Mouse (Mus musculus) hindbrain, embryonic 13.5 days (tissue): ENCODE measurements around the gene Olfr883. TPM values are rescaled to one million over a fixed set of nuclear protein-coding genes. Genes with fewer than 3 reads are reported as not detected.

Experiments used
- ATAC-seq: fragments of 200-750 bp; cut with Nextera tagmentation; 2 replicates; pipeline ENCODE4 v1.8.0; 2017; ENCODE audit warnings: moderate TSS enrichment; ENCODE audit not compliant: low FRiP score
- H3K27ac ChIP-seq: fragments of 300-500 bp; sonication (generic); 2 replicates; pipeline ENCODE4 v1.5.1; 2015; ENCODE audit warnings: inconsistent platforms, mild to moderate bottlenecking, moderate library complexity
- H3K27me3 ChIP-seq: fragments of 300-500 bp; sonication (generic); 2 replicates; pipeline ENCODE4 v1.6.1; 2015; ENCODE audit warnings: mild to moderate bottlenecking, inconsistent platforms
- H3K36me3 ChIP-seq: fragments of 300-500 bp; sonication (generic); 2 replicates; pipeline ENCODE4 v1.6.1; 2015; ENCODE audit warnings: mild to moderate bottlenecking, inconsistent platforms
- H3K4me1 ChIP-seq: fragments of 300-500 bp; sonication (generic); replicated peaks from 2 replicates; pipeline ENCODE4 v1.6.1; 2015; ENCODE audit warnings: inconsistent platforms
- H3K4me2 ChIP-seq: fragments of 300-500 bp; sonication (generic); 2 replicates; pipeline ENCODE4 v1.6.1; 2015; ENCODE audit warnings: inconsistent platforms, mild to moderate bottlenecking, moderate library complexity
- H3K4me3 ChIP-seq: fragments of 300-500 bp; sonication (generic); 2 replicates; pipeline ENCODE4 v1.5.1; 2015; ENCODE audit warnings: mild to moderate bottlenecking, inconsistent platforms
- H3K9ac ChIP-seq: fragments of 300-500 bp; sonication (generic); 2 replicates; pipeline ENCODE4 v1.6.1; 2015; ENCODE audit warnings: mild to moderate bottlenecking, inconsistent platforms
- H3K9me3 ChIP-seq: fragments of 300-500 bp; sonication (generic); 2 replicates; pipeline ENCODE4 v1.6.1; 2016; ENCODE audit warnings: inconsistent platforms
- WGBS: fragments of 180-500 bp; shearing (Covaris S2); methylation state at CpG from one replicate; pipeline ENCODE4 v1.1.7; 2015; 5-methylcytosine and 5-hydroxymethylcytosine counted together
- polyA plus RNA-seq: library from polyadenylated mRNA; unstranded; fragments of >200 nt; fragmentation: Nextera tagmentation; extraction: Ambion mirVana; gene quantifications from 2 replicates; pipeline ENCODE4 v1.2.1, GENCODE M21; 2015

Gene Olfr883
- not detected in 2 replicates for polyA plus RNA-seq

DNA sequence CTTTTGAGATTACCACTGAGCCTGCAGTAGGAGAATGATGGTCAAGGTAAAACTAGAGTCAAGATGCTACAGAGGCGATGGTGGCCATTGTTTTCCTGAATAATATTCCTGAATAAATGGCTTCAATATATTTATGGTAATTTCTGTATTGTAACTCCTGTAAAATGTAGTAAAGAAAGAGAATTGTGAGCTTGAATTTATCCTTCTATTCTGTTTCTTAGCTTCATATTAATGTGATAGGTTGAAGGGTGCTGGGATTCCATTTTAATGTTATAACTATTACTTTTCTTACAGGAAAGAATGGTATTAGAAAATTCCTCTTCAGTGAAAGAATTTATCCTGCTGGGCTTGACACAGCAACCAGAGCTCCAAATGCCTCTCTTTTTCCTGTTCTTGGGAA lies at the start of gene Olfr883:
TSS of gene Olfr883 (plus strand) at position 301 of the 400 bp plus-strand sequence.
- no peak within 1 kb of the TSS for H3K27ac ChIP-seq
- H3K36me3 ChIP-seq: no peaks in the 10 kb centered on the region
- H3K27me3 ChIP-seq: no peaks in the 10 kb centered on the region
- ATAC-seq: no peak
- no peaks in the 10 kb centered on the region for H3K9me3 ChIP-seq
- H3K4me1 ChIP-seq: no peaks in the 10 kb centered on the region
- H3K4me3 ChIP-seq: no peak within 1 kb of the TSS
- 98% methylated on average over 1 of the region's 1 CpGs for WGBS
- H3K9ac ChIP-seq: no peak within 1 kb of the TSS
- H3K4me2 ChIP-seq: no peak within 1 kb of the TSS

DNA sequence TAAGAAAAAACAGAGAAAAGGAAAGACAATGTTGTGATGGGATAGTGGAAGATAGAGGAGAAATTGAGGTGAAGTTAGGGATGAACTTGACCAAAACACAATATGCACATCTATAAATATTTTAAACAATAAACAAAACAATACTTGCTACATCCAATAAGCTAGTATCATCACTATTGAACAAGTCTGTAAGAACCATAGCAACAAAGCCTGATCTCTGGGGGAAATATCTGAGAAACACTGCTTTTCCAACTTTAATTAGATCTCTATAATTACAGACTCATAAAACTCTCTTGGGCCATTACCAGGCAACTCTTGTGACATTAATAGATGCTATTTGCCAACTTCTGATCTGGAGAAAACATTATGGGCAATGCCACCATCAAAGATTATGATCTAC lies 34.1 kb upstream of the Olfr883 start, which contains the start of gene Olfr881:
TSS of gene Olfr881 (plus strand) at position 301 of the 400 bp plus-strand sequence.
- no peaks in the 10 kb centered on the region for H3K27me3 ChIP-seq
- H3K36me3 ChIP-seq: no peaks in the 10 kb centered on the region

DNA sequence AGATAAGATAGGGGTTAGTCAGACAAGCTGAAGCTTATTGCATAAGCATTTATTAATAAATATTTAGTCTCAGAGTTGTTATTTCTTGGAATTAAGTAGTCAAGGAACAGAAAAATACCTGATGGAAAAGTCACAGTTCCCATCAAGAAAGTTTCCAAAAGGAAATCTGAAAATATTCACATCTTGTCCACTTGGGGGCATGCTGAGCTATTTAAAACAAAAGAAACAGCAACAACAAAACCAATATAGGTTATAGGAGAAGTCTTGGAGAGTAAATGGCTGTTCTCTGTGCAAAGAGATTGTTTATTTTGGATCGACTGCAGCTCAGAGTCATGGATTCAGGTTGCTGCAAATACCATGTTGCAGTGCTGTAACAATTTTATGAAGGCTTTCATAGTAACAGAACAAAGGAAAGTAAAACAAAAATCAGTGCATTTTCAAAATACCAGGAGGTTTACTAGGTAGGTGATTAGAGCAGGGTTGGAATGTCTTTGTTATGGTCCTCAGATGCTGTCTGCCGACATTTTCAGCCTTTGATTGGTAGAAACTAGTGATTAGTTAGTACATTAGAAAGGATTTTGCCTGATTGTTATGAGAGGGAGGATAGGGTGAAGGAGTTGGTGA lies 26.9 kb upstream of the Olfr883 start:
- Histone ChIP-seq H3K27ac (no peak overlapping the region), H3K4me1 (no peaks in the 10 kb centered on the region), H3K36me3 (no peaks in the 10 kb centered on the region), H3K27me3 (no peaks in the 10 kb centered on the region), H3K4me2 (no peak overlapping the region), H3K9ac (no peak overlapping the region), H3K9me3 (no peaks in the 10 kb centered on the region), H3K4me3 (no peak overlapping the region)
- WGBS: 49% methylated on average over 2 of the region's 2 CpGs
- ATAC-seq: no peak

More for the DNA sequence above, 34.1 kb upstream of the Olfr883 start, which contains the start of gene Olfr881:
- H3K9ac ChIP-seq: no peak within 1 kb of the TSS
- H3K4me2 ChIP-seq: no peak within 1 kb of the TSS
- H3K4me3 ChIP-seq: no peak within 1 kb of the TSS
- no peaks in the 10 kb centered on the region for H3K9me3 ChIP-seq
- no peak for ATAC-seq
- H3K27ac ChIP-seq: no peak within 1 kb of the TSS
- H3K4me1 ChIP-seq: no peaks in the 10 kb centered on the region

DNA sequence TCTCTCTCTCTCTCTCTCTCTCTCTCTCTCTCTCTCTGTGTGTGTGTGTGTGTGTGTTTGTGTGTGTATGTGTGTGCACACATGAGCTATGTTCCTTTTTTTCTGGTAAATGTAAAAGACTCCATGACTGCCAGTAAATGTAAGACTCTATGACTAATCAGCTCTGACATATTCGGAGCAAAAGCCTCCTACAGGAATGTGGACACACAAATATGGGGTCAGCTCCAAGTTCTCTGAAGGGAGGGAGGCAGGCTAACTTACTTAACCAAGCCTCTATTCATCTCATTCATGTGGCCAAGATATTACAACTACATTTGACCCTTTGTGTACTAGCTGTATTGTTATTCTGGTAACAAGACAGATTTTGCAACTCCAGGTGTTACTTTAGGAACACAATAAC lies 25.6 kb upstream of the Olfr883 start:
- H3K4me1 ChIP-seq: no peaks in the 10 kb centered on the region
- H3K27me3 ChIP-seq: no peaks in the 10 kb centered on the region
- no peak overlapping the region for H3K4me3 ChIP-seq
- WGBS: 67% methylated on average over 1 of the region's 1 CpGs
- H3K9ac ChIP-seq: no peak overlapping the region
- no peak overlapping the region for H3K4me2 ChIP-seq
- no peak overlapping the region for H3K27ac ChIP-seq
- no peak for ATAC-seq
- no peaks in the 10 kb centered on the region for H3K9me3 ChIP-seq
- no peaks in the 10 kb centered on the region for H3K36me3 ChIP-seq

DNA sequence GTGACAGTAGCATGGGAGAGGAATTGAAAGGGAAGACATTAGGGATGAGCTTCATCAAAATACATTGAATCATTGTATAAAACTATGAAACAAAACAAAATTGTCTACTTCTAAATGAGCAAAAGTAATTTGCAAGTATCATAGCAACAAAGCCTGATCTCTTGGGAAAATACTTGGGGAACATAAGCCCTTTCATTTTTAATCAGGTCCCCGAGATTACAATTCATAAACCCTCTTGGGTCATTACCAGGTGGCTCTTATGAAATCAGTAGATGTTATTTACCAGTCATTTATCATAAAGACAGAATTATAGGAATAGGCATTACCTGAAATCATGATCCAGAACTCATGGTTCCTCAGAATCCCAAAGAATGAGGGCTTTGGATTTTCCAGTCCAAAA lies 20.6 kb downstream of the Olfr883 start, which contains the start of gene Olfr884:
TSS of gene Olfr884 (plus strand) at position 301 of the 400 bp plus-strand sequence.
- 81% methylated on average over 1 of the region's 1 CpGs for WGBS
- no peak within 1 kb of the TSS for H3K4me3 ChIP-seq
- no peak within 1 kb of the TSS for H3K27ac ChIP-seq

DNA sequence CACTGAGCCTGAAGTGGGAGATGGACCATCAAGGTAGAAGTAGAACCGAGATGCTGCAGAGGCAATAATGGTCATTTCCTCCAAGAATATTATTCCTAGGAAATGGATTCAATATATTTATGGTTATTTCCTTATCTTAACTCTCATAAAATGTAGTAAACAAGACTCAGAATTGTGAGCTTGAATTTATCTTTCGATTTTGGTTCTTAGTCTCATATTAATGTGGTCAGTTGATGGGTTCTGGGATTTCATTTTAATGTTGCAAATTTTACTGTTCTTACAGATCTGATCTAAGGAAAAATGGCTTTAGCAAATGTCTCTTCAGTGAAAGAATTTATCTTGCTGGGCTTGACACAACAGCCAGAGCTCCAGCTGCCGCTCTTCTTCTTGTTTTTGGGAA lies 35.4 kb downstream of the Olfr883 start, which contains the start of gene Olfr885:
TSS of gene Olfr885 (plus strand) at position 301 of the 400 bp plus-strand sequence.
- no peak within 1 kb of the TSS for H3K4me2 ChIP-seq
- no peaks in the 10 kb centered on the region for H3K4me1 ChIP-seq
- WGBS: 91% methylated on average over 3 of the region's 3 CpGs
- no peaks in the 10 kb centered on the region for H3K27me3 ChIP-seq
- no peak for ATAC-seq
- no peak within 1 kb of the TSS for H3K9ac ChIP-seq
- no peaks in the 10 kb centered on the region for H3K36me3 ChIP-seq
- no peak within 1 kb of the TSS for H3K4me3 ChIP-seq
- no peak within 1 kb of the TSS for H3K27ac ChIP-seq
- no peaks in the 10 kb centered on the region for H3K9me3 ChIP-seq

More for the DNA sequence above, 20.6 kb downstream of the Olfr883 start, which contains the start of gene Olfr884:
- Histone ChIP-seq H3K4me1 (no peaks in the 10 kb centered on the region), H3K9me3 (no peaks in the 10 kb centered on the region), H3K36me3 (no peaks in the 10 kb centered on the region), H3K27me3 (no peaks in the 10 kb centered on the region), H3K4me2 (no peak within 1 kb of the TSS), H3K9ac (no peak within 1 kb of the TSS)
- no peak for ATAC-seq

Other genes with a start within 250 kb of the Olfr883 start
- not detected in 2 replicates for gene Olfr876, start 222.8 kb upstream of the Olfr883 start, polyA plus RNA-seq
- not detected in 2 replicates for gene Olfr877, start 171.5 kb upstream of the Olfr883 start, polyA plus RNA-seq
- gene Olfr145, start 129.1 kb upstream of the Olfr883 start, polyA plus RNA-seq: not detected in 2 replicates
- gene Olfr878, start 108.0 kb upstream of the Olfr883 start, polyA plus RNA-seq: not detected in 2 replicates
- gene Olfr881, start 34.0 kb upstream of the Olfr883 start, polyA plus RNA-seq: not detected in 2 replicates
- not detected in 2 replicates for gene Olfr884, start 20.7 kb downstream of the Olfr883 start, polyA plus RNA-seq
- gene Olfr885, start 35.5 kb downstream of the Olfr883 start, polyA plus RNA-seq: not detected in 2 replicates
- gene Olfr887, start 58.3 kb downstream of the Olfr883 start, polyA plus RNA-seq: not detected in 2 replicates
- not detected in 2 replicates for gene Olfr888, start 82.3 kb downstream of the Olfr883 start, polyA plus RNA-seq
- 0.06 and 0.08 TPM in 2 replicates for gene Olfr889, start 89.4 kb downstream of the Olfr883 start, polyA plus RNA-seq
- gene Olfr890, start 116.7 kb downstream of the Olfr883 start, polyA plus RNA-seq: not detected in 2 replicates
- gene Olfr891, start 155.0 kb downstream of the Olfr883 start, polyA plus RNA-seq: not detected in 2 replicates
- gene Olfr893, start 182.6 kb downstream of the Olfr883 start, polyA plus RNA-seq: not detected in 2 replicates
- gene Olfr894, start 192.2 kb downstream of the Olfr883 start, polyA plus RNA-seq: not detected in 2 replicates
- gene Olfr143, start 227.0 kb downstream of the Olfr883 start, polyA plus RNA-seq: not detected in 2 replicates
- gene Olfr895, start 242.0 kb downstream of the Olfr883 start, polyA plus RNA-seq: not detected in 2 replicates